Mouse (Mus musculus) liver, embryonic 12.5 days (tissue): ENCODE measurements around the gene Gfi1. TPM values are rescaled to one million over a fixed set of nuclear protein-coding genes. Genes with fewer than 3 reads are reported as not detected.

ENCODE experiments used
- ATAC-seq: fragments of 200-750 bp; cut with Nextera tagmentation; 2 replicates; pipeline ENCODE4 v1.8.0; 2017; ENCODE audit warnings: moderate number of reproducible peaks, mild to moderate bottlenecking, moderate library complexity
- H3K27ac ChIP-seq: fragments of 300-500 bp; sonication (generic); 2 replicates; pipeline ENCODE4 v1.5.1; 2016; ENCODE audit warnings: mild to moderate bottlenecking
- H3K27me3 ChIP-seq: fragments of 300-500 bp; sonication (generic); replicated peaks from 2 replicates; pipeline ENCODE4 v1.6.1; 2016; ENCODE audit warnings: mild to moderate bottlenecking, moderate library complexity
- H3K36me3 ChIP-seq: fragments of 300-500 bp; sonication (generic); 2 replicates; pipeline ENCODE4 v1.6.1; 2016; ENCODE audit warnings: mild to moderate bottlenecking, moderate library complexity
- H3K4me1 ChIP-seq: fragments of 300-500 bp; sonication (generic); 2 replicates; pipeline ENCODE4 v1.6.1; 2016
- H3K4me2 ChIP-seq: fragments of 300-500 bp; sonication (generic); 2 replicates; pipeline ENCODE4 v1.6.1; 2016; ENCODE audit warnings: mild to moderate bottlenecking, moderate library complexity
- H3K4me3 ChIP-seq: fragments of 300-500 bp; sonication (generic); 2 replicates; pipeline ENCODE4 v1.5.1; 2016; ENCODE audit warnings: mild to moderate bottlenecking, moderate library complexity
- H3K9ac ChIP-seq: fragments of 300-500 bp; sonication (generic); 2 replicates; pipeline ENCODE4 v1.6.1; 2016; ENCODE audit warnings: mild to moderate bottlenecking, moderate library complexity
- H3K9me3 ChIP-seq: fragments of 300-500 bp; sonication (generic); replicated peaks from 2 replicates; pipeline ENCODE4 v1.6.1; 2016; ENCODE audit warnings: mild to moderate bottlenecking, moderate library complexity
- WGBS: fragments of 180-500 bp; shearing (Covaris S2); methylation state at CpG from one replicate; pipeline ENCODE4 v1.1.7; 2016; ENCODE audit not compliant: insufficient replicate concordance; 5-methylcytosine and 5-hydroxymethylcytosine counted together
- polyA plus RNA-seq: library from polyadenylated mRNA; unstranded; fragments of >200 nt; fragmentation: Nextera tagmentation; extraction: Ambion mirVana; gene quantifications from 2 replicates; pipeline ENCODE4 v1.2.1, GENCODE M21; 2016

Gfi1 gene
- polyA plus RNA-seq, 1 experiment from 2014 or later: 0.74 TPM

DNA sequence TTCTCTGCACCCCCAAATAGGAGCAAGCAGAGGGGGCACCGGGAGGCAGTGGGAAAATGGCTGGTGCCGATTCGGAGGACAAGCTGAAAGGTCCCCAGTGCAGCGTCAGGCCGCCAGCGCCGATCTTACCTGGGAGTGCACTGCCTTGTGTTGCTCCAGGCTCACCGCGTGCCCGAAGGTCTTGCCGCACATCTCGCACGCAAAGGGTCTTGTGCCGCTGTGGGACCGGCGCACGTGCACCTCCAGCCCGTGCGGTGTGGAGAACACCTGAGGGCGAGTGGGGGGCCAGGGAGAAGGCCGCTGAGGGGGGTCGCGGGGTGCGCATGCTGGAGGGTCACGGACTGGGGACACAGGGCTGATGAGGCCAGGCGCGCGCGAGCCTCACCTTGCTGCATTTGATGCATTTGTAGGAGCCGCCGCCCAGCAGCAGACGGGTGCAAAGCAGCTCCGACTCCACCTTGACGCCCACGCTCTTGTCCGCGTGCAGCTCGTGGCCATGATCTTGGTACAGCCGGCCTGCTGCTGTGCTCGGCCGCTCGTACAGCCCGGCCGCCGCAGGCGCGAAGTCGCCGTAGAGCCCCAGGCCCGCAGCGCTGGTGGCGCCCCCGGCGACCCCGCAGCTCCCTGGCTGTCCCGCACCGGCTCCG, 4.7 kb downstream of the Gfi1 start:
- Histone ChIP-seq H3K4me2 (peak overlapping the region; percentile 57), H3K9ac (no peak overlapping the region), H3K36me3 (no peaks in the 10 kb centered on the region), H3K27ac (no peak overlapping the region), H3K9me3 (no peaks in the 10 kb centered on the region), H3K27me3 (peaks cover 98% of the 10 kb centered on the region), H3K4me3 (peak overlapping the region; percentile 36), H3K4me1 (peaks cover 39% of the 10 kb centered on the region)
- 14% methylated on average over 57 of the region's 58 CpGs for WGBS
- ATAC-seq: no peak

DNA sequence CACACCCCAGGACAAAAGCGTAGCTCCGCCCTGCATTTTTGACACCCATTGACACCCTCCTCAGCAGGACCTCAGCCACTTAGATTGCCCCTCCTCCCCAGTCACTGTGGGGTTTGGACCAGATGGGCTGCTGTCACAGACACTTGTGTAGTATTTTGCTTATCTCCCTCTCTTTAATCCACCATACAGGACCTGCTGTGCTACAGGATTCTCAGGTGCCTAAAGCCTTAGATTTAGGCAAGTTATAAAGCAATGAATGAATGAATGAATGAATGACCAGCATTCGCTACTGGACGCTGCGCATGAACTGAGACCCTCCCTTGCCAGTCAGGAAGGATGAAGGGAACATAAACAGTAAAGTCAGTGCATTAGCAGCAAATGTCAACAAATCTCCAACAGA, 5.3 kb downstream of the Gfi1 start:
- Histone ChIP-seq H3K4me2 (no peak overlapping the region), H3K4me3 (no peak overlapping the region), H3K9ac (no peak overlapping the region), H3K9me3 (no peaks in the 10 kb centered on the region), H3K27ac (no peak overlapping the region), H3K27me3 (peaks cover 92% of the 10 kb centered on the region), H3K4me1 (peaks cover 34% of the 10 kb centered on the region), H3K36me3 (no peaks in the 10 kb centered on the region)
- no peak for ATAC-seq
- WGBS: 51% methylated on average over 5 of the region's 5 CpGs

DNA sequence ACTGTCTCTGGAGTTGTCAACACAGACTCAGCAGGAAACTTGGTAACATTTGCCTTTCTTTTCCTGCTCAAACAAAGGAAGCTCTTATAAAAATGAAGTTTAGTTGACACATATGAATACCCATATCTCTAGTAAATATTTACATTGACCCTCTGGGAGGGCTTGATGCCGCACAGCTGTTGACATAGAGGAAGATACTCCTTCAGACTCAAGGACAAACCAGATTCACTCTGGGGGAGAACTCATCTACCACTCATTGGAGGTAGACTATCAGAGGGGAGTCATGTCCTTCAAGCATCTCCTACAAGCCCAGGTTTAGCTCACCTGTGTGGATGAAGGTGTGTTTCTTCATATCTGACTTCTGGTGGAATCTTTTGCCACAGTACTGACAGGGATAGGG, 6.0 kb downstream of the Gfi1 start:
- ATAC-seq: no peak
- Histone ChIP-seq H3K4me2 (no peak overlapping the region), H3K4me1 (peaks cover 26% of the 10 kb centered on the region), H3K27ac (no peak overlapping the region), H3K9me3 (no peaks in the 10 kb centered on the region), H3K36me3 (no peaks in the 10 kb centered on the region), H3K4me3 (no peak overlapping the region), H3K27me3 (peaks cover 91% of the 10 kb centered on the region), H3K9ac (no peak overlapping the region)
- 66% methylated on average over 1 of the region's 1 CpGs for WGBS

DNA sequence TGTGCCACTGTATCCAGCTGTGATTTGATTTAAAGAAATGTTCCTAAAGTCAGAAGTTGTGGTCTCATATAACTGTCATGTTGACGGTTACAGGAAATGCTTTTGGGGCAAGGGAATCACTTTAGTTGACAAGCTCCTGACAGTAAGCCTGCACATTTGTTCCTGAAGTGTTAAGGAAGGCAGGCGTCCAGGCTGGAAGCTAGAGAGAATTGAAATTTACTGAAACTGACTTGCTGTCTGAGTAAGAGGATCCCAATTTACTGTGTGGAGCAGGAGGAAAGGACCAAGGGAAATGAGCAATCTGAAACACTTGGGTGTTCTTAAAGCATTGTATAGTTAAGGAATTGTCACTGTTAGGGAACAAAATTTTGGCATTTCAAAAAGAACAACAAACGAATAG, 6.6 kb downstream of the Gfi1 start:
- Histone ChIP-seq H3K4me2 (no peak overlapping the region), H3K9me3 (no peaks in the 10 kb centered on the region), H3K4me3 (no peak overlapping the region), H3K27me3 (peaks cover 91% of the 10 kb centered on the region), H3K27ac (no peak overlapping the region), H3K36me3 (no peaks in the 10 kb centered on the region), H3K9ac (no peak overlapping the region), H3K4me1 (peaks cover 21% of the 10 kb centered on the region)
- ATAC-seq: no peak
- 22% methylated on average over 3 of the region's 3 CpGs for WGBS

DNA sequence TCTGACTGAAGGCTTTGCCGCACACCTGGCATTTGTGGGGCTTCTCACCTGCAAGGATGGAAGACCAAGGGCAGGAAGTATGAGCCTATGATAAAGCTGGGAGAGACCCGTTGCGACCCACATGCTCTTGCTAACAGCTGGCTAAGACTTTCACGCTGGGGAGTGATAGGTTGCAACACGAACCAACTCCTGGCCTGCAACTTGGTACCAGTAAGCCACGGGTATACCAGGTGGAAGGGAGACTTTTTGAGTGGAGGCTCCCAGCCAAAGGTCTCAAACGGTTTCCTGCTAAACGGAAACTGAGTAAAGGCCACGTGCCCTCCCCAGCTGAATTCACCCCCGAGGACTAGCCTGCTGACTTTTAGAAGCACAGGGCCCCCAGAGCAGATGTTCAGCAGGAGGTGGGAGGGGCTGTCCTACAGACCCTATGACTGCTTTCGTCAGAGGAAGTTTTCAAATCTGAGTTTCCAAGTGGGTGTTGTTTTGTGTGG, 7.9 kb downstream of the Gfi1 start:
- Histone ChIP-seq H3K36me3 (no peaks in the 10 kb centered on the region), H3K4me2 (no peak overlapping the region), H3K27ac (no peak overlapping the region), H3K4me1 (peaks cover 13% of the 10 kb centered on the region; the same call in 1 of the 2 replicates), H3K4me3 (no peak overlapping the region), H3K9me3 (no peaks in the 10 kb centered on the region), H3K9ac (no peak overlapping the region), H3K27me3 (peaks cover 89% of the 10 kb centered on the region)
- WGBS: 27% methylated on average over 11 of the region's 11 CpGs
- ATAC-seq: no peak

DNA sequence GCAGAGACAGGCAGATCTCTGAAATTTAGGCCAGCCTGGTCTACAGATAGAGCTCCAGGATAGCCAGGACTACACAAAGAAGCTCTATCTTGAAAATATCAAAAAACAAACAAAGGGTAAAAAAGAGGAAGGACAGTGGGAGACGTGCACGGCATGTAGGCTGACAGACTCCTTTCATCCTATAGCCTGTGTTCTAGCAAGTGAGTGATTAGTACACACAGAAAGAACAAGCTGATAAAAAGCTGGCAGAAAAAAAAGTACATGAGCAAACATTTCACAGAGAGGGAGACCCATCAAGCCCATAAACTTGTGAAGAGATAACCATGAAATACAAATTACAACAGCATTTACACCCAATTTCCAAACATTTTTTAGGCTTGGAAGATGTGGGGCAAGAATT, 14.1 kb downstream of the Gfi1 start:
- ATAC-seq: no peak
- no peak overlapping the region for H3K4me2 ChIP-seq
- WGBS: 6% methylated on average over 2 of the region's 2 CpGs

DNA sequence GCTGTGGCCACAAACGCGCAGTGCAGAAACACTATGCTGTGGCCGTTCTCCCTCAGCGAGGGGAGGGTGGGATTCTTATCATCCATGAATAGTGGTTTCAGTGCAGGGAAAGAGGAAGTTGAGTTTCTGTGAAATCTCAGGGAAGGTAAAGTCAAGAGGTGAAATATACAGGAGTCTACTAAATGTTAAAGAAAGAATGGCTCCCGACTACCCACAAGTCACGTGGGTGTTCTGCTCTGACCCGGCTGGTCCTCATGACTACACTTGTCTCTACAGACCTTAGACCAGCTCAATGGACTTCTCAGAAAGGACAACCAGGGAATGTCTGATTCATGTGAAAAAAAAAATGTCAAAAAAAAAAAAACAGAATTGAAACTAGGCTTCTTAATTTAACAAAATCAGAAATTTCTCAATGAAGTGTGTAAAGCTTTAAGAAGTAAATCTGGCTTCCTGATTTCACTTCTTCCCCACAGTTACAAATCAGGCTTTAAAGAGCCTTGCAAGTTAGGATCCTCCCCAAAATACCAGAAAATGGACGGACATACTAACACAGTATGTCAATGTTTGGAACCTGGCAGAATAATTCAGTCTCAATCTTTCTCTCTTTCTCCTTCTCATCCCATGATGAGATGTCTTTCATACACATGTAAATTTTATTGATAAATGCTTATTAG, 17.6 kb downstream of the Gfi1 start:
- Histone ChIP-seq H3K4me1 (no peaks in the 10 kb centered on the region), H3K9me3 (no peaks in the 10 kb centered on the region), H3K27me3 (peaks cover 35% of the 10 kb centered on the region), H3K9ac (no peak overlapping the region), H3K27ac (no peak overlapping the region), H3K36me3 (no peaks in the 10 kb centered on the region), H3K4me2 (no peak overlapping the region), H3K4me3 (no peak overlapping the region)
- no peak for ATAC-seq
- 36% methylated on average over 8 of the region's 8 CpGs for WGBS

More for the DNA sequence above, 14.1 kb downstream of the Gfi1 start:
- H3K36me3 ChIP-seq: no peaks in the 10 kb centered on the region
- H3K27ac ChIP-seq: no peak overlapping the region
- H3K27me3 ChIP-seq: peaks cover 56% of the 10 kb centered on the region
- H3K4me3 ChIP-seq: no peak overlapping the region
- no peaks in the 10 kb centered on the region for H3K9me3 ChIP-seq
- H3K9ac ChIP-seq: no peak overlapping the region
- no peaks in the 10 kb centered on the region for H3K4me1 ChIP-seq

DNA sequence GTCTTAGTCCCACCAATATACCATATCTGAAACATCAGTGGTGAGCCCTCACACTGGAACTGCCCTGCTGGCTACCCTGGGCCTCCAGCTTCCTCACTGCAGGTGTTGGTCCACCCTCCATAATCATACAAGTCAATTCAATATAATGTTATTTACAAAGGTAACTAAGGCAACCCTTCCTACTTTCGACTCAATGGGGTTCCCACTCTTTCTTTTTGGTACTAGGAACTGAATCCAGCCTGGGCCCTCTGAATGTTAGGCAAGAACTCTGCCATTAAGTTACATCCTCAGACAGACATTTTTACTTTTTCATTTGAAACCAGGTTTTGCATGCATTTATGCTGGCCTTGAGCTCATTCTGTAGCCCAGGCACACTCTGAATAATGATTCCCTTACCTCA, 19.6 kb downstream of the Gfi1 start:
- 41% methylated on average over 1 of the region's 1 CpGs for WGBS
- Histone ChIP-seq H3K9me3 (no peaks in the 10 kb centered on the region), H3K9ac (no peak overlapping the region)

DNA sequence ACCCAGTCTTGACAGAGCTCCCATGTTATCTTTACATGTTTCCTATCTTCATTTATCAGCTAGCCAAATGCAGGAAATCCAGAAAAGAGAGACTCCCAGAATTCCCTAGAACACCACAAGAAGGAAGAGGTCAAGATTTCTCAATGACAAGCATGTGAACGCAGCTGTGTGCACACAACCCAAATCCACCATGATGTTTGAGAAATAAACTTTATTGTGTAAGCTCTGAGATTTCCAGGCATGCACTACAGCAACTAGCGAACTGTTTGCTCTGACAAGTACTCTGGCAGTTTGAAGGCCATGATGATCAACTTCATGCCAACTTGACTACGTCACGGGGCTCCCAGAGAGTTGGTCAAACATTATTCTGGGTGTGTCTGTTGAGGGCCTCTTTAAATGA, 20.1 kb downstream of the Gfi1 start:
- Histone ChIP-seq H3K9ac (no peak overlapping the region), H3K27me3 (peaks cover 28% of the 10 kb centered on the region; the same call in 1 of the 2 replicates), H3K9me3 (no peaks in the 10 kb centered on the region), H3K4me1 (no peaks in the 10 kb centered on the region), H3K36me3 (no peaks in the 10 kb centered on the region), H3K27ac (no peak overlapping the region), H3K4me3 (no peak overlapping the region), H3K4me2 (no peak overlapping the region)
- no peak for ATAC-seq
- 77% methylated on average over 4 of the region's 4 CpGs for WGBS

More for the DNA sequence above, 19.6 kb downstream of the Gfi1 start:
- ATAC-seq: no peak
- Histone ChIP-seq H3K27ac (no peak overlapping the region), H3K27me3 (peaks cover 27% of the 10 kb centered on the region), H3K4me1 (no peaks in the 10 kb centered on the region), H3K36me3 (no peaks in the 10 kb centered on the region), H3K4me2 (no peak overlapping the region), H3K4me3 (no peak overlapping the region)

DNA sequence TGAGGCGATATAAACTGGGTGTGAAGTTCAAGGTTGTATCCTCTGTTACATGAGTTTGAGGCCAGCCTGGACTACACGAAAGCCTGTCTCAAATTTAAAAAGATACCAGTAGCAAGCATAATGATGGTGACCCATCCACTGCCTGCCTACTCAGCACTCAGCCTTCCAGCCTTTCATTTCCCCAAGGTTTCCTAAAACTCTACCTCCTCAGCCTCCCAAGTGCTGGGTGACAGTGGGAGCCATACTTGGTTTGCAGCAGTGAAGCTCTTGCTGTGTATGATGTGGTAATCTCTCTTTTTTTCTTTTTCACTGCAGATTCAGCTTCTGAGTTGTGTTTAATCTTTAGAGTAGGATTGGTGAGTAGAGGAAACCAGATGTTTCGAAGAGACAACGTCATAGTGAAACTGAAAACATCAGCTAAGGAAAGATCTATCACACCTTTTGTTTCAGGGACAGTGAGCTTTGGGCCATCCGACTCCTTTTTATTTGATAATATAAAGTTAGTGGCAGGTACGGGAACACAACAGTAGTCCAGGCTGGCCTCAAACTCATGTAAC, 22.6 kb downstream of the Gfi1 start:
- ATAC-seq: no peak
- H3K9me3 ChIP-seq: no peaks in the 10 kb centered on the region
- H3K4me2 ChIP-seq: no peak overlapping the region
- H3K36me3 ChIP-seq: no peaks in the 10 kb centered on the region
- no peaks in the 10 kb centered on the region for H3K4me1 ChIP-seq
- H3K4me3 ChIP-seq: no peak overlapping the region
- H3K27me3 ChIP-seq: peaks cover 18% of the 10 kb centered on the region; the same call in 1 of the 2 replicates
- H3K9ac ChIP-seq: no peak overlapping the region
- WGBS: 67% methylated on average over 6 of the region's 6 CpGs
- no peak overlapping the region for H3K27ac ChIP-seq

DNA sequence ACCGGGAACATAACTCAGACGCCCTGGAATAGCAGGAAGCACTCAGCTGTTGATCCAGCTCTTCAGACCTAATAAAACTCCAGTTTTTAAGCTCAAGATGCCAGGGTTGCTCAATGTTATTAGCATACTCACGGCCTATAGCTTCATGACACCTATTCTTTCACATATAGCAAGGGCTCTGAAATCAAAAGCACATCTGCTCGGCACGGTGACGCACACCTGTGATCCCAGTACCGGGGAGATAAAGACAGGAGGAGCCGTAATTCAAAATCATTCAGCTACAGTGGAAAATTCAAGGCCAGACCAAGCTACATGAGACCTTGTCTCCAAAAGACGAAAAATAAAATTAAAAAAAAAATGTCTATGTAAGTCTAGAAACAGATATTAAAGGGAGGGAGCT, 24.2 kb downstream of the Gfi1 start:
- no peak overlapping the region for H3K9ac ChIP-seq
- peaks cover 13% of the 10 kb centered on the region; the same call in 1 of the 2 replicates for H3K27me3 ChIP-seq
- no peak overlapping the region for H3K27ac ChIP-seq
- WGBS: 76% methylated on average over 9 of the region's 9 CpGs
- no peaks in the 10 kb centered on the region for H3K9me3 ChIP-seq
- ATAC-seq: no peak
- H3K4me1 ChIP-seq: no peaks in the 10 kb centered on the region
- H3K4me3 ChIP-seq: no peak overlapping the region
- no peaks in the 10 kb centered on the region for H3K36me3 ChIP-seq
- H3K4me2 ChIP-seq: no peak overlapping the region

DNA sequence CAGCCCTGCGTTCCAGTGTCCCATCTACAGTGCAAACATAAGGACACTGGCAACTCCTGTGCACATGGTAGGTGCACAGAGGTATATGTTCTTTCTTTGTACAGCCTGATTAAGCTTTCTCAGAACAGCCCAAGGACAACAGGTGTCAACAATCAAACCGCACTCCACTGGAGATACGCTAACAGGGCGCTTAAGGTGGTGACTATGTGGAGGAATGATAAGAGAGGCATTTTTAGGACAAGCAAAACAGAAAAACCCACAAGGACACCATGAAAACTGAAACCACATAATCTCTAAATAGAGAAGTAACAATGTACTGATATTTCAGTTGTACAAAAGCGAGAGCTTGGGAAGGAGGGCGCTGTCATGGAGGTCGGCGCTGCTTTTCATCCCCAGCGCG, 25.0 kb downstream of the Gfi1 start:
- no peak overlapping the region for H3K9ac ChIP-seq
- H3K4me3 ChIP-seq: no peak overlapping the region
- H3K27ac ChIP-seq: no peak overlapping the region
- H3K4me1 ChIP-seq: no peaks in the 10 kb centered on the region
- no peaks in the 10 kb centered on the region for H3K9me3 ChIP-seq
- ATAC-seq: no peak
- H3K4me2 ChIP-seq: no peak overlapping the region
- H3K36me3 ChIP-seq: no peaks in the 10 kb centered on the region
- peaks cover 9% of the 10 kb centered on the region; the same call in 1 of the 2 replicates for H3K27me3 ChIP-seq
- WGBS: 77% methylated on average over 10 of the region's 10 CpGs
